15 mouse cellular contexts compared by ENCODE assay signal in genomic region chr5:52866361-52867155, GRCm38 (mm10). TPM values are rescaled to one million over a fixed set of nuclear protein-coding genes. Genes with fewer than 3 reads are reported as not detected.
DNase-seq lines count a peak whose midpoint lies in the region; ATAC-seq and TF ChIP-seq lines count a peak whose summit lies in the region.
"Had no signal": no experiment of that assay in that cellular context is flagged by ENCODE, and none has a peak within 500 bp of the region (broad histone marks: within the 10 kb centered on the region; RNA-seq: fewer than 3 reads in every experiment).

No protein-coding gene starts in this region.

- H3K27me3 ChIP-seq in heart, postnatal 0 days (ENCODE audit: control insufficient read depth, insufficient read depth, low read length), result no peaks in the 10 kb centered on the region
- no peaks in the 10 kb centered on the region for H3K27me3 ChIP-seq in heart, embryonic 11.5 days (ENCODE audit: control insufficient read depth, insufficient read depth, low read length)
- H3K27me3 ChIP-seq: forebrain, embryonic 15.5 days; limb, embryonic 12.5 days; stomach, embryonic 15.5 days had no signal

- H3K9ac ChIP-seq in heart, postnatal 0 days (replicated peaks; ENCODE audit: low read depth, low read length), result no peak overlapping the region
- no peak overlapping the region for H3K9ac ChIP-seq in heart, embryonic 11.5 days (ENCODE audit: low read depth, low read length)
- H3K9ac ChIP-seq: forebrain, embryonic 15.5 days; limb, embryonic 12.5 days; liver, embryonic 14.5 days; stomach, embryonic 15.5 days had no signal

- no peak overlapping the region for H3K4me3 ChIP-seq in heart, postnatal 0 days (ENCODE audit: low read depth, low read length)
- no peak overlapping the region for H3K4me3 ChIP-seq in heart, embryonic 11.5 days (ENCODE audit: low read depth, low read length)
- H3K4me3 ChIP-seq: erythroblast, embryonic 14.5 days; forebrain, embryonic 15.5 days; limb, embryonic 12.5 days; stomach, embryonic 15.5 days had no signal

- no peak for TF ChIP-seq CTCF in heart, postnatal 0 days (IDR thresholded peaks at IDR 0.05; ENCODE audit: low read depth)

- no peaks in the 10 kb centered on the region for H3K9me3 ChIP-seq in heart, postnatal 0 days (replicated peaks; ENCODE audit: control insufficient read depth, low read length)
- H3K9me3 ChIP-seq in heart, embryonic 11.5 days (replicated peaks; ENCODE audit: control insufficient read depth, low read length), result no peaks in the 10 kb centered on the region
- H3K9me3 ChIP-seq: forebrain, embryonic 15.5 days; limb, embryonic 12.5 days; stomach, embryonic 15.5 days had no signal

- H3K36me3 ChIP-seq in heart, postnatal 0 days (replicated peaks; ENCODE audit: control insufficient read depth, insufficient read depth, low read length), result peaks cover 60% of the 10 kb centered on the region
- peaks cover 38% of the 10 kb centered on the region for H3K36me3 ChIP-seq in heart, embryonic 11.5 days (ENCODE audit: control insufficient read depth, insufficient read depth, low read length)

- H3K4me1 ChIP-seq in heart, postnatal 0 days (ENCODE audit: control insufficient read depth, insufficient read depth), result no peaks in the 10 kb centered on the region; the same call in 1 of the 2 replicates
- no peaks in the 10 kb centered on the region for H3K4me1 ChIP-seq in heart, embryonic 11.5 days (ENCODE audit: control insufficient read depth, insufficient read depth, low read length)
- H3K4me1 ChIP-seq: forebrain, embryonic 15.5 days had no signal

- no peak for ATAC-seq in heart, postnatal 0 days (ENCODE audit: insufficient read depth, low read depth)
- ATAC-seq in heart, embryonic 11.5 days (replicated peaks; ENCODE audit: insufficient number of reproducible peaks, low FRiP score, low TSS enrichment), result no peak
- ATAC-seq in common myeloid progenitor, adult 5-6 weeks (replicated peaks; ENCODE audit: low read depth, poor library complexity, severe bottlenecking), result peak; percentile 38
- ATAC-seq: forebrain, embryonic 15.5 days; midbrain, embryonic 16.5 days had no signal

- H3K4me2 ChIP-seq in heart, postnatal 0 days (ENCODE audit: low read depth, low read length), result no peak overlapping the region
- H3K4me2 ChIP-seq in heart, embryonic 11.5 days, result no peak overlapping the region
- H3K4me2 ChIP-seq: forebrain, embryonic 15.5 days; limb, embryonic 12.5 days; stomach, embryonic 15.5 days had no signal

- no peak for DNase-seq in heart, postnatal 0 days (ENCODE audit: low spot score)
- peak; percentile 29 for DNase-seq in 3T3-L1 (ENCODE audit: low read depth, low spot score)
- peak; percentile 62 for DNase-seq in adrenal gland, adult 2 months
- DNase-seq in cerebellum, postnatal 10 days, result no peak
- DNase-seq in lung, postnatal 14 days, result no peak
- DNase-seq: cerebellum, adult 9-11 months; layer of hippocampus, adult 9-11 months had no signal

- H3K27ac ChIP-seq in heart, postnatal 0 days (ENCODE audit: low read depth), result peak overlapping the region; percentile 60
- no peak overlapping the region for H3K27ac ChIP-seq in heart, embryonic 11.5 days (ENCODE audit: low read depth, low read length)
- H3K27ac ChIP-seq: forebrain, embryonic 15.5 days; limb, embryonic 12.5 days; liver, embryonic 14.5 days had no signal

- 75% methylated on average over 18 of the region's 18 CpGs for WGBS in heart, postnatal 0 days
- 85% methylated on average over 18 of the region's 18 CpGs for WGBS in heart, embryonic 11.5 days (ENCODE audit: insufficient replicate concordance)

- TF ChIP-seq EP300 in heart, postnatal 0 days (IDR thresholded peaks at IDR 0.05; ENCODE audit: low read depth), result no peak

RNA-seq across cellular contexts. Expression of gene Anapc4, which starts 32.7 kb away (rescaled TPM):
- 26.9 and 33.7 TPM in 2 replicates for total RNA-seq in heart, postnatal 0 days (2014; rRNA removed; ENCODE audit: low replicate concordance)
- polyA plus RNA-seq in heart, postnatal 0 days (2015; fragmentation: Nextera tagmentation; extraction: Ambion mirVana), result 48.7 and 52.5 TPM in 2 replicates
- 82.6 and 90.7 TPM in 2 replicates for polyA plus RNA-seq in heart, embryonic 11.5 days (2014; fragmentation: Nextera tagmentation; extraction: Ambion mirVana)
- 10 to 100 TPM; 48.2 to 72.9 TPM for total RNA-seq in adrenal gland, adult 2 months (2021)
- 7.8 and 10.1 TPM in 2 replicates for polyA plus RNA-seq in adrenal gland, adult 2 months (2012; rRNA removed)
- total RNA-seq in common myeloid progenitor, adult 5-6 weeks (2017), result 58.1 and 88.8 TPM in 2 replicates

Comparison
In these comparisons a context has a peak if more than half of its experiments do, and no peak if none do; other contexts are left out.
1. DNase-seq: peak in 3T3-L1 (single experiment) and adrenal gland, adult 2 months (single experiment); none in heart, postnatal 0 days (single experiment), cerebellum, postnatal 10 days (0 of 2) and lung, postnatal 14 days (single experiment).